Mouse (Mus musculus) myocyte (in vitro differentiated cells): Measurements from ENCODE around the gene Tram2. TPM values are rescaled to one million over a fixed set of nuclear protein-coding genes. Genes with fewer than 3 reads are reported as not detected.

Experiments
- H3K27me3 ChIP-seq: one replicate; pipeline ENCODE4 v1.6.1; 2011; ENCODE audit not compliant: control insufficient read depth, insufficient read depth, insufficient read length
- H3K36me3 ChIP-seq: one replicate; pipeline ENCODE4 v1.6.1; 2011; ENCODE audit not compliant: control insufficient read depth, insufficient read depth
- H3K4me2 ChIP-seq: one replicate; pipeline ENCODE4 v1.6.1; 2011; ENCODE audit warnings: low read depth, control low read depth
- H3K4me3 ChIP-seq: one replicate; pipeline ENCODE4 v1.5.1; 2011; ENCODE audit warnings: mild to moderate bottlenecking, control low read depth, moderate library complexity
- H3K79me2 ChIP-seq: one replicate; pipeline ENCODE4 v1.6.1; 2011; ENCODE audit not compliant: control insufficient read depth, insufficient read depth
- H3ac ChIP-seq: one replicate; pipeline ENCODE4 v1.6.1; 2011; ENCODE audit not compliant: control insufficient read depth, insufficient read length
- CEBPB ChIP-seq: IDR thresholded peaks from 2 replicates; pipeline ENCODE4 v1.6.1; 2011; ENCODE audit warnings: mild to moderate bottlenecking, moderate library complexity; ENCODE audit not compliant: poor library complexity, insufficient read depth, severe bottlenecking
- E2F4 ChIP-seq: IDR thresholded peaks from one replicate; pipeline ENCODE4 v1.6.1; 2011; ENCODE audit warnings: mild to moderate bottlenecking, control low read depth, moderate library complexity; ENCODE audit not compliant: insufficient read depth
- MAX ChIP-seq: IDR thresholded peaks from one replicate; pipeline ENCODE4 v1.6.1; 2011; ENCODE audit warnings: low read depth, mild to moderate bottlenecking, control low read depth
- MYOD1 ChIP-seq, 3 experiments: IDR thresholded peaks; one replicate each; pipeline ENCODE4 v1.6.1; 2011; ENCODE audit warnings: control low read depth in 2 of 3, low read depth in 2 of 3, mild to moderate bottlenecking in 2 of 3, moderate library complexity in 1 of 3; ENCODE audit not compliant: insufficient read length in 2 of 3, control insufficient read depth in 1 of 3
- MYOG ChIP-seq, 3 experiments: IDR thresholded peaks; one replicate each; pipeline ENCODE4 v1.6.1; 2011; ENCODE audit warnings: control low read depth in 2 of 3, low read depth in 2 of 3, mild to moderate bottlenecking in 2 of 3; ENCODE audit not compliant: insufficient read length in 2 of 3, control insufficient read depth in 1 of 3, insufficient read depth in 1 of 3
- POLR2A ChIP-seq: IDR thresholded peaks from one replicate; pipeline ENCODE4 v1.6.1; 2011; ENCODE audit warnings: low read depth, mild to moderate bottlenecking, control low read depth, moderate library complexity; ENCODE audit not compliant: insufficient read length
- POLR2AphosphoS2 ChIP-seq: IDR thresholded peaks from one replicate; pipeline ENCODE4 v1.6.1; 2011; ENCODE audit warnings: low read depth, control low read depth; ENCODE audit not compliant: insufficient read length
- REST ChIP-seq: IDR thresholded peaks from one replicate; pipeline ENCODE4 v1.6.1; 2011; ENCODE audit warnings: mild to moderate bottlenecking, control low read depth, moderate library complexity; ENCODE audit not compliant: insufficient read depth, insufficient read length
- SRF ChIP-seq: IDR thresholded peaks from one replicate; pipeline ENCODE4 v1.6.1; 2011; ENCODE audit warnings: low read depth; ENCODE audit not compliant: control insufficient read depth, insufficient read length
- TCF12 ChIP-seq: IDR thresholded peaks from one replicate; pipeline ENCODE4 v1.6.1; 2011; ENCODE audit warnings: mild to moderate bottlenecking, control low read depth; ENCODE audit not compliant: poor library complexity, insufficient read depth, severe bottlenecking
- TCF3 ChIP-seq: IDR thresholded peaks from one replicate; pipeline ENCODE4 v1.6.1; 2011; ENCODE audit warnings: low read depth, control low read depth; ENCODE audit not compliant: insufficient read length
- USF1 ChIP-seq: IDR thresholded peaks from one replicate; pipeline ENCODE4 v1.6.1; 2011; ENCODE audit warnings: low read depth, mild to moderate bottlenecking, control low read depth, moderate library complexity
- polyA plus RNA-seq: library from polyadenylated mRNA; unstranded; fragments of >200 nt; fragmentation: generic; extraction: Trizol; gene quantifications from one replicate; pipeline ENCODE4 v1.2.1, GENCODE M21; 2012; ENCODE audit warnings: missing spikeins

Gene Tram2
- polyA plus RNA-seq, 1 experiment, result 4.2 TPM

GRCm38 (mm10) chr1:20951799-20952198 lies 127.2 kb downstream of the Tram2 start:
- TF ChIP-seq POLR2A, result no peak
- no peak for TF ChIP-seq USF1
- TF ChIP-seq SRF, result no peak
- TF ChIP-seq TCF12, result no peak
- no peak for TF ChIP-seq MYOD1 (IDR thresholded peaks at IDR 0.05; ENCODE audit: control insufficient read depth in 1 of 3, insufficient read length in 2 of 3, low read depth in 2 of 3)
- no peak for TF ChIP-seq POLR2AphosphoS2
- no peak for TF ChIP-seq REST
- no peak for TF ChIP-seq E2F4
- TF ChIP-seq MAX, result no peak
- TF ChIP-seq MYOG (IDR thresholded peaks at IDR 0.05; ENCODE audit: control insufficient read depth in 1 of 3, insufficient read depth in 1 of 3, insufficient read length in 2 of 3, low read depth in 2 of 3), result no peak
- no peak for TF ChIP-seq CEBPB
- no peak for TF ChIP-seq TCF3
- Histone ChIP-seq H3K79me2 (no peaks in the 10 kb centered on the region), H3K27me3 (no peaks in the 10 kb centered on the region), H3ac (no peak overlapping the region), H3K4me3 (no peak overlapping the region), H3K4me2 (peak overlapping the region; percentile 34), H3K36me3 (no peaks in the 10 kb centered on the region)

- TF ChIP-seq POLR2AphosphoS2, result no peak
- TF ChIP-seq E2F4, result no peak
- no peak for TF ChIP-seq CEBPB
- peak in 1 of 3 experiments; percentile 40 for TF ChIP-seq MYOD1 (IDR thresholded peaks at IDR 0.05; ENCODE audit: control insufficient read depth in 1 of 3, insufficient read length in 2 of 3, low read depth in 2 of 3)
- peak; percentile 11 for TF ChIP-seq POLR2A
- TF ChIP-seq USF1, result no peak
- TF ChIP-seq MAX, result no peak
- TF ChIP-seq TCF12, result no peak
- TF ChIP-seq TCF3, result no peak
- TF ChIP-seq MYOG (IDR thresholded peaks at IDR 0.05; ENCODE audit: control insufficient read depth in 1 of 3, insufficient read depth in 1 of 3, insufficient read length in 2 of 3, low read depth in 2 of 3), result peak in 1 of 3 experiments; percentile 59
- Histone ChIP-seq H3ac (no peak within 1 kb of the TSS), H3K79me2 (no peaks in the 10 kb centered on the region), H3K4me3 (no peak within 1 kb of the TSS), H3K36me3 (no peaks in the 10 kb centered on the region), H3K27me3 (no peaks in the 10 kb centered on the region), H3K4me2 (peak within 1 kb of the TSS; percentile 34)
Measured at GRCm38 (mm10) chr1:20951300-20951763, 127.7 kb downstream of the Tram2 start, which contains the start of gene Efhc1. TSS of gene Efhc1 (plus strand) at chr1:20951626.

Other genes with a start within 250 kb of the Tram2 start
- 0.96 TPM for gene Paqr8, start 188.6 kb downstream of the Tram2 start, polyA plus RNA-seq
- 0.13 TPM for gene Efhc1, start 127.6 kb downstream of the Tram2 start, polyA plus RNA-seq
- 0.52 TPM for gene Tmem14a, start 139.3 kb upstream of the Tram2 start, polyA plus RNA-seq
- gene Gsta3, start 161.4 kb upstream of the Tram2 start, polyA plus RNA-seq, result 0.30 TPM